Mouse (Mus musculus) heart, embryonic 10.5 days (tissue): Measurements from ENCODE around the gene Tysnd1. TPM values are rescaled to one million over a fixed set of nuclear protein-coding genes. Genes with fewer than 3 reads are reported as not detected.

Experiments used
- DNase-seq: peaks from one replicate; pipeline ENCODE4 v3.0.0-alpha.2; 2017; ENCODE audit warnings: low spot score
- H3K27ac ChIP-seq: fragments of 300-500 bp; sonication (generic); 2 replicates; pipeline ENCODE4 v1.5.1; 2016; ENCODE audit warnings: mild to moderate bottlenecking
- H3K27me3 ChIP-seq: fragments of 300-500 bp; sonication (generic); 2 replicates; pipeline ENCODE4 v1.6.1; 2016; ENCODE audit warnings: mild to moderate bottlenecking; ENCODE audit not compliant: poor library complexity, insufficient read depth, severe bottlenecking
- H3K36me3 ChIP-seq: fragments of 300-500 bp; sonication (generic); 2 replicates; pipeline ENCODE4 v1.6.1; 2016; ENCODE audit warnings: mild to moderate bottlenecking, moderate library complexity
- H3K4me1 ChIP-seq: fragments of 300-500 bp; sonication (generic); 2 replicates; pipeline ENCODE4 v1.6.1; 2016; ENCODE audit warnings: mild to moderate bottlenecking
- H3K4me3 ChIP-seq: fragments of 300-500 bp; sonication (generic); 2 replicates; pipeline ENCODE4 v1.5.1; 2016; ENCODE audit warnings: mild to moderate bottlenecking, moderate library complexity
- H3K9me3 ChIP-seq: fragments of 300-500 bp; sonication (generic); 2 replicates; pipeline ENCODE4 v1.6.1; 2016; ENCODE audit warnings: mild to moderate bottlenecking, moderate library complexity
- WGBS: fragments of 180-500 bp; shearing (Covaris S2); methylation state at CpG from one replicate; pipeline ENCODE4 v1.1.7; 2016; 5-methylcytosine and 5-hydroxymethylcytosine counted together
- polyA plus RNA-seq: library from polyadenylated mRNA; unstranded; fragments of >200 nt; fragmentation: Nextera tagmentation; extraction: Ambion mirVana; gene quantifications from 2 replicates; pipeline ENCODE4 v1.2.1, GENCODE M21; 2016

The Tysnd1 gene
- polyA plus RNA-seq, 1 experiment from 2014 or later = 39.2 TPM

- Histone ChIP-seq H3K27me3 (0 out of 2 replicates have a peak, but pooled peaks cover 19% of the 10 kb centered on the region), H3K4me3 (no peak overlapping the region), H3K9me3 (no peaks in the 10 kb centered on the region), H3K4me1 (peaks cover 4% of the 10 kb centered on the region; the same call in 1 of the 2 replicates), H3K27ac (no peak overlapping the region), H3K36me3 (peaks cover 35% of the 10 kb centered on the region)
- 75% methylated on average over 11 of the region's 11 CpGs for WGBS
- DNase-seq = no peak
Observed at GRCm38 (mm10) chr10:61729181-61729580, 33.9 kb downstream of the Tysnd1 start.

- Histone ChIP-seq H3K27ac (no peak overlapping the region), H3K4me3 (no peak overlapping the region), H3K36me3 (peaks cover 35% of the 10 kb centered on the region), H3K27me3 (0 out of 2 replicates have a peak, but pooled peaks cover 19% of the 10 kb centered on the region), H3K9me3 (no peaks in the 10 kb centered on the region), H3K4me1 (peaks cover 4% of the 10 kb centered on the region; the same call in 1 of the 2 replicates)
- WGBS = 88% methylated on average over 6 of the region's 6 CpGs
- no peak for DNase-seq
Observed at GRCm38 (mm10) chr10:61730171-61730570, 34.9 kb downstream of the Tysnd1 start.

- DNase-seq = no peak
- H3K27me3 ChIP-seq = no peaks in the 10 kb centered on the region
- H3K4me1 ChIP-seq = peaks cover 4% of the 10 kb centered on the region; the same call in 1 of the 2 replicates
- H3K9me3 ChIP-seq = no peaks in the 10 kb centered on the region
- H3K4me3 ChIP-seq = no peak overlapping the region
- 28% methylated on average over 3 of the region's 3 CpGs for WGBS
- peaks cover 45% of the 10 kb centered on the region for H3K36me3 ChIP-seq
- no peak overlapping the region for H3K27ac ChIP-seq
Observed at GRCm38 (mm10) chr10:61734377-61734776, 39.1 kb downstream of the Tysnd1 start.

GRCm38 (mm10) chr10:61736671-61737078 is 41.4 kb downstream of the Tysnd1 start:
- Histone ChIP-seq H3K36me3 (peaks cover 55% of the 10 kb centered on the region), H3K27ac (no peak overlapping the region), H3K9me3 (no peaks in the 10 kb centered on the region), H3K4me3 (no peak overlapping the region), H3K4me1 (peaks cover 4% of the 10 kb centered on the region; the same call in 1 of the 2 replicates), H3K27me3 (no peaks in the 10 kb centered on the region)
- 65% methylated on average over 10 of the region's 10 CpGs for whole genome bisulfite sequencing
- DNase-seq = no peak

DNA sequence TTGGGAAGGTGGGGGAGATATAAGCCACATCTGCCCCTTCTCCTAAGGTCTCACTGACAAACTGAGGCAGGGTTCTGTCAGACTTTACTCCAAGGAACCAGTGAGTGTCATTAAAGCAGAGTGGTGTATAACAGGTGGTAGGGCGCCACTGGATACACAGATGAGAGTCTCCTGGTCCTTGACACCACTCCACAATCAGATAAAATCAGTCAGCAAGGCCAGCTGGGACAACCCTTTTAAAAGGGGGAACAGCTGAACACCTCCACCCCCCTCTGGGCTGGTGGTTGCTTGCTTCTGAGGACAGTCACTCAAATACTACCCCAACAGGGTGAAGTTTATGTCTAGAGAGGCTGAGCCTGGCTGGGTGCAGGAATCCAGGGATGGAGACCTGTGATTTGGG is 42.2 kb downstream of the Tysnd1 start:
- Histone ChIP-seq H3K27me3 (no peaks in the 10 kb centered on the region), H3K4me3 (no peak overlapping the region), H3K9me3 (no peaks in the 10 kb centered on the region), H3K4me1 (no peaks in the 10 kb centered on the region), H3K36me3 (peaks cover 64% of the 10 kb centered on the region), H3K27ac (no peak overlapping the region)
- DNase-seq = no peak
- WGBS = 78% methylated on average over 1 of the region's 1 CpGs

DNA sequence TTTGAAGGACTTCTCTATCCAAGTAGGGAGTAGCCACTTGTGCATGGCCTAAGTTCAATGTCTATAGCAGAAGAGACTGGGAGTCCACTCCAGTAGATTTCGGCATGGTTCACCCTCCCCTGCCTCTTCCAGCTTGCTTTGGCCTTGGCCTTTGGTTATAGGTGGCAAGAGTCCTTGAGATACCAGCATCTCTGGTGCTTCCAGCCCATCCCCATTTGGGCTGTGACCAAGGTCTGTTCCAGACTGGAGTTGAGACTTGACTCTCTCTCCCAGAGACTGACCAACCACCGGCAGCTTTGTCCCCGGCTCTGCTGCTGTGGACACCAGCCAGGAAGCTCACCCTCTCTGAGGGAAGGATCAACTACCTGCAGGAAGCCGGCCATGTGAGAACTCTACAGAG is 42.8 kb downstream of the Tysnd1 start:
- 82% methylated on average over 4 of the region's 4 CpGs for WGBS
- DNase-seq = no peak
- H3K4me1 ChIP-seq = no peaks in the 10 kb centered on the region

GRCm38 (mm10) chr10:61741306-61741705 is 46.0 kb downstream of the Tysnd1 start:
- DNase-seq = no peak
- Histone ChIP-seq H3K9me3 (peaks cover 6% of the 10 kb centered on the region), H3K27me3 (no peaks in the 10 kb centered on the region), H3K27ac (no peak overlapping the region), H3K4me3 (no peak overlapping the region), H3K36me3 (peaks cover 99% of the 10 kb centered on the region), H3K4me1 (no peaks in the 10 kb centered on the region)
- 73% methylated on average over 1 of the region's 1 CpGs for WGBS

More for the DNA sequence above, 42.8 kb downstream of the Tysnd1 start:
- no peak overlapping the region for H3K27ac ChIP-seq
- no peaks in the 10 kb centered on the region for H3K27me3 ChIP-seq
- no peak overlapping the region for H3K4me3 ChIP-seq
- no peaks in the 10 kb centered on the region for H3K9me3 ChIP-seq
- H3K36me3 ChIP-seq = peaks cover 70% of the 10 kb centered on the region

- no peak overlapping the region for H3K27ac ChIP-seq
- H3K36me3 ChIP-seq = peaks cover 99% of the 10 kb centered on the region
- H3K27me3 ChIP-seq = no peaks in the 10 kb centered on the region
- no peak overlapping the region for H3K4me3 ChIP-seq
- H3K9me3 ChIP-seq = peaks cover 6% of the 10 kb centered on the region
- H3K4me1 ChIP-seq = no peaks in the 10 kb centered on the region
- 86% methylated on average over 4 of the region's 4 CpGs for WGBS
- DNase-seq = no peak
Observed at GRCm38 (mm10) chr10:61741873-61742272, 46.6 kb downstream of the Tysnd1 start.

GRCm38 (mm10) chr10:61742336-61742735 is 47.0 kb downstream of the Tysnd1 start:
- H3K4me1 ChIP-seq = no peaks in the 10 kb centered on the region
- 90% methylated on average over 8 of the region's 8 CpGs for WGBS

GRCm38 (mm10) chr10:61745133-61745532 is 49.8 kb downstream of the Tysnd1 start:
- no peaks in the 10 kb centered on the region for H3K4me1 ChIP-seq
- H3K36me3 ChIP-seq = peaks cover 97% of the 10 kb centered on the region
- H3K27me3 ChIP-seq = no peaks in the 10 kb centered on the region
- no peak for DNase-seq
- no peak overlapping the region for H3K4me3 ChIP-seq
- WGBS = 85% methylated on average over 4 of the region's 4 CpGs
- H3K27ac ChIP-seq = no peak overlapping the region
- H3K9me3 ChIP-seq = peaks cover 6% of the 10 kb centered on the region

More at GRCm38 (mm10) chr10:61742336-61742735, 47.0 kb downstream of the Tysnd1 start:
- no peaks in the 10 kb centered on the region for H3K27me3 ChIP-seq
- H3K4me3 ChIP-seq = no peak overlapping the region
- DNase-seq = no peak
- peaks cover 99% of the 10 kb centered on the region for H3K36me3 ChIP-seq
- H3K27ac ChIP-seq = no peak overlapping the region
- H3K9me3 ChIP-seq = peaks cover 6% of the 10 kb centered on the region

DNA sequence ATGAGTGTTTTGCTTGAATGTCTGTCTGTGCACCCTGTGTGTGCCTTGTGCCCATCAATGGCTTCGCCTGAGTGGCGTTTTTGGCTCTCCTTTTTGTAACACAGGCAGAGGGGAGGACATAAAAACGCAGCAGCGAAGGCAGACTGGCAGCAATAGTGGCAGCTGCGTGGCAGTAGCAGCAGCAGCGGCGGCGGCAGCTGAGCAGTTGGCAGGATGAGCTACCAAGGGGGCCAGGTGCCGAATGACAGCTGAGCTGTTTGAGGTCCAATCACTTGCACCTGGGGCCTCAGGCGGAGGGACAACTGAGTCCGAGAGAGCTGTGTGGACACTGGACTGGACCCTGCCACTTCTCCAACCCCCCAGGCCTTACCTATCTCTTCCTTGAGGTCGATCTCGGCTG is 52.0 kb downstream of the Tysnd1 start:
- no peak for DNase-seq
- Histone ChIP-seq H3K4me3 (no peak overlapping the region), H3K4me1 (no peaks in the 10 kb centered on the region), H3K36me3 (peaks cover 96% of the 10 kb centered on the region), H3K9me3 (peaks cover 6% of the 10 kb centered on the region), H3K27ac (no peak overlapping the region), H3K27me3 (no peaks in the 10 kb centered on the region)
- WGBS = 93% methylated on average over 13 of the region's 13 CpGs

GRCm38 (mm10) chr10:61750014-61750413 is 54.7 kb downstream of the Tysnd1 start:
- H3K36me3 ChIP-seq = peaks cover 95% of the 10 kb centered on the region
- 88% methylated on average over 9 of the region's 9 CpGs for WGBS

DNA sequence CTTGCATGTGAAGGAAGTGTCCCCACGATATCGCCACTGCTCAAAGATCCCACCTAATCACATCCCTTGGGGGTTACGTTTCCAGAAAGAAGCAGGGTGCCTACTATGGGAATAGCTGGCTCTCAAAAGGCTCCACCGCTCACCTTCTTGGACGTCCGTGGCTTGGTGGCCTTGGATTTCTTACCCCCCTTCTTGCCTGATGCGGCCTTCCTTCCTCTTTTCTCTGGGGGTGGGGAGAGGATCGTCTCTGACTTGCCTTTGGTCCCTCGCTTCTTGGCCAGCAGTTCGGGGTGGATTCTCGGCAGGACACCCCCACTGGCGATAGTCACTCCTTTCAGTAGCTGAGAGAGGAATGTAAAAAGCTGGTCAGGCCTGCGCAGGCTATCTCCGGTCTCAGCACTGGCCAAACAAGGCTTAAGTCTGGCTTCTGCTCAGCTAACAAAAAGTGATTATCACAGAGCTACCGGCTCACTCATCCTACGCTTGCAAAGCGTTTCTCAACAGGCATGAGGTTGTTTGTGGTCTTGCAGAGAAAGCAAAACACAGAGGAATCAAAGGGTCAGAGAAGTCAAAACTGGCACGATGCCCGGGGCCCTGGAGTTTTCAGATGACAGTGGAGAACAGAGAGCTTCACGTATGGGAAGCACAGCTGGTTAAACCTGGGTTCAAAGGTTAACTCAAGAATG is 56.4 kb downstream of the Tysnd1 start:
- no peaks in the 10 kb centered on the region for H3K4me1 ChIP-seq
- H3K27me3 ChIP-seq = no peaks in the 10 kb centered on the region
- no peak overlapping the region for H3K4me3 ChIP-seq
- WGBS = 83% methylated on average over 20 of the region's 20 CpGs
- DNase-seq = no peak
- H3K36me3 ChIP-seq = peaks cover 93% of the 10 kb centered on the region
- no peaks in the 10 kb centered on the region for H3K9me3 ChIP-seq
- no peak overlapping the region for H3K27ac ChIP-seq

More at GRCm38 (mm10) chr10:61750014-61750413, 54.7 kb downstream of the Tysnd1 start:
- Histone ChIP-seq H3K4me3 (no peak overlapping the region), H3K9me3 (peaks cover 5% of the 10 kb centered on the region), H3K4me1 (no peaks in the 10 kb centered on the region), H3K27me3 (no peaks in the 10 kb centered on the region), H3K27ac (no peak overlapping the region)
- no peak for DNase-seq
